Mouse (Mus musculus) cortical plate, adult 2 months (tissue): Measurements from ENCODE around the gene Pstpip1. TPM values are rescaled to one million over a fixed set of nuclear protein-coding genes. Genes with fewer than 3 reads are reported as not detected.

Source experiments
- H3K27ac ChIP-seq: fragments of 200-500 bp; 2 replicates; pipeline ENCODE4 v1.5.1; 2012; ENCODE audit warnings: low read length, control low read depth, inconsistent platforms; ENCODE audit not compliant: insufficient read depth
- H3K4me1 ChIP-seq: fragments of 200-500 bp; 2 replicates; pipeline ENCODE4 v1.6.1; 2011; ENCODE audit warnings: low read length; ENCODE audit not compliant: control insufficient read depth, insufficient read depth
- H3K4me3 ChIP-seq: fragments of 200-500 bp; 2 replicates; pipeline ENCODE4 v1.5.1; 2011; ENCODE audit warnings: mild to moderate bottlenecking, low read length, control low read depth; ENCODE audit not compliant: insufficient read depth
- CTCF ChIP-seq: fragments of 200-500 bp; IDR thresholded peaks from 2 replicates; pipeline ENCODE4 v1.5.1; 2011; ENCODE audit warnings: mild to moderate bottlenecking, control low read depth, low read length; ENCODE audit not compliant: insufficient read depth; ENCODE audit errors: extremely low read depth
- POLR2A ChIP-seq: fragments of 200-500 bp; IDR thresholded peaks from 2 replicates; pipeline ENCODE4 v1.6.1; 2011; ENCODE audit warnings: mild to moderate bottlenecking, low read length, control low read depth; ENCODE audit not compliant: insufficient read depth; ENCODE audit errors: extremely low read depth
- polyA plus RNA-seq: library from polyadenylated mRNA; depleted of rRNA; stranded (reverse); fragments of >200 nt; gene quantifications from 2 replicates; pipeline ENCODE4 v1.2.3, GENCODE M21; 2012

Pstpip1 gene
- polyA plus RNA-seq, 1 experiment, result 3.2 TPM

DNA sequence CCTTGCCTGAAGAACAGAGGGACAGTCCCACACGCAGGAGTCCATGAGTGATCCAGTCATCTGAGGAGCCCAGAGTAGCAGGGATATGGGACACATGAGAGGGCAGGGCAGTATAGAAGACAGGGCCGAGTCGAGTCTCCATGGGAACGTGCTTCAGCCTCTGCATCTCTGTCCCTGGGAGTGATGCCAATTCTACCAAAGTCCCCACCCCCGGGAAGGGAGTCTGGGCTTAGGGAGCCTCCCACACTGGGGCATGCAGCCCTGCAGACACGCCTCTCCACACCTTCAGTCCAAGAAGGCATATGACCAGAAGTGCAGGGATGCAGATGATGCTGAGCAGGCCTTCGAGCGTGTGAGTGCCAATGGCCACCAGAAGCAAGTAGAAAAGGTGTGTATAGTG is 33.2 kb downstream of the Pstpip1 start:
- Histone ChIP-seq H3K4me3 (no peak overlapping the region), H3K27ac (no peak overlapping the region), H3K4me1 (peaks cover 2% of the 10 kb centered on the region)
- TF ChIP-seq CTCF (no peak), POLR2A (no peak)

DNA sequence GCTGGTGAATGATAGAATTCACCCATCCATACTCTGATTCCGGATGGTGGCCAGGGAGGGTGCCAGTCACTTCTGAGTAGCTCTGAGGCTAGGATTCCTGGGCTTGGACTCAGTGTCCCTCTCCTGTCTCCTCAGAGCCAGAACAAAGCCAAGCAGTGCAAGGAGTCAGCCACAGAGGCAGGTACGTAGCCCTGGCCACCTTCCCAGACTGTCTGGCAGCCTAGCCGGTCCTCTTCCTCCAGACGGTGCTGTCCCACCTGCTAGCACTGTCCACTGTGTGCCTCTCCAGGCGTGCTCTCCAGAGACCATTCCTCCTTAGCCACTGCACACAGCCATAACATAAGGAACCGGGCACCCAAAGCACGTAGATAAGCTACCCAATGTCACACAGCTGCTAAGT is 33.9 kb downstream of the Pstpip1 start:
- peaks cover 4% of the 10 kb centered on the region for H3K4me1 ChIP-seq
- no peak for TF ChIP-seq POLR2A
- TF ChIP-seq CTCF, result no peak
- H3K4me3 ChIP-seq, result no peak overlapping the region
- no peak overlapping the region for H3K27ac ChIP-seq

DNA sequence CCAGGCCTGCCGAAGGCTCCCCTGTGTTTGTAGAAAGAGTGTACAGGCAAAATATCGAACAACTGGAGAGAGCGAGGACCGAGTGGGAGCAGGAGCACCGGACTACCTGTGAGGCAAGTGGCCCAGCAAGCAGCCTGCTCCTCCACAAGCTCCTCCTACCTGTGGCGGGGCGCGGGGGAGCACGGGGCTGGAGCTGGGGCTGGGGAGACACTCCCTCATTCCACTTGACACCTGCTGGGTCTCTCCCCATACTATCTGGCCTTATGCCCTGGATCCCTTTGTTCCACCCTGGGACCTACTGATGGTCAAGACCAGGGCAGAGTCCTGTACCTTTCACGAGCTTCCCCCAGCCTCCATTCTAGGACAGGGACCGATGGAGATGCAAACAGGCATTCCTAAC is 34.8 kb downstream of the Pstpip1 start:
- Histone ChIP-seq H3K4me1 (peaks cover 7% of the 10 kb centered on the region), H3K4me3 (no peak overlapping the region), H3K27ac (no peak overlapping the region)
- TF ChIP-seq CTCF (no peak), POLR2A (no peak)

DNA sequence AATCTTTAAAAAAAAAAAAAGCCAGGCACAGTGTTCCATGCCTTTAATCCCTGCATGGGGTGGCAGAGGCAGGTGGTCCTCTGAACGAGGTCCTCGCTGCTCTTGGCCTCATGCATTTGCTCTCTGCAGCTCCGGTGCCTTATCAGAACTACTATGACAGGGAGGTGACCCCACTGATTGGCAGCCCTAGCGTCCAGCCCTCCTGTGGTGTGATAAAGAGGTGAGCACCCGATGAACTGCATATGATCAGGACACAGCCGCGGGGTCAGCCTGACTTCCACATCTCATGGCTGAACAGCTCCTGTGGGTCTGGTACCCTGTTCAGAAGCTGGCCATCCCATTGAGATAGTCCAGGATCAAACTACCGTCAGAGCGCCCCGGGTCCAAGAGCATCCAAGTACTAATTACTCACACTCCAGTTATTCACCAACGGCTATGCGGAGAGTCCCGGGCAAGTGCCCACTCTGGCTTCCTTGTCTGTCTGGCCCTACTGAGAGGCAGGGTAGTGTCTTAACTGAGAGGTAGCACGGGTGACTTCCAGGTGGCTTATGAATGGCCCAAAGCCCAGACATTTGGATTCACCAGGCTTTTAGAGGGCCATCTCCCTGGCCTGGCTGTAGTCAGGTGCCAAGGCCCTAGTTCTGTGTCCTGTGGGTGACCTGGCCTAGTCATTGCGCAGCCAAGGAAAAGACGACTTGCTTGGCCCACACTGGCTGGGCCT is 36.9 kb downstream of the Pstpip1 start:
- TF ChIP-seq POLR2A, result no peak
- TF ChIP-seq CTCF, result no peak
- Histone ChIP-seq H3K27ac (no peak overlapping the region), H3K4me3 (no peak overlapping the region), H3K4me1 (peaks cover 7% of the 10 kb centered on the region)

DNA sequence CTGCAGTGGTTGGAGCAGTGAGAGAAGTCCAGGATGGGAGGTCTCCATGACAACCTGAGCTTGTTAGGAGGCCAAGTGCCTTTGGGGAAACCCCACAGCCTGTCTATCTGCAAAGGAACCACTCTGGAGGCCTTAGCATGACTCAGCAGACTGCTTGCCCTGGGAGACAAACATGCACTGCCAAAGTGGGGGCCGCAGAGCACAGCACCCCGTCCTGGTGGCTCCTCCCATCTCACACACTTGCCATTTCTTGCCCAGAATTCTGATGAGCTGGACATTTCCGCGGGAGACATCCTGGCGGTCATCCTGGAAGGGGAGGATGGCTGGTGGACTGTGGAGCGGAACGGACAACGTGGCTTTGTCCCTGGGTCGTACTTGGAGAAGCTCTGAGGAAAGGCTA is 38.6 kb downstream of the Pstpip1 start:
- TF ChIP-seq POLR2A (no peak), CTCF (no peak)
- Histone ChIP-seq H3K4me1 (peaks cover 7% of the 10 kb centered on the region), H3K4me3 (no peak overlapping the region), H3K27ac (peak overlapping the region; percentile 38; the same call in 1 of the 2 replicates)

DNA sequence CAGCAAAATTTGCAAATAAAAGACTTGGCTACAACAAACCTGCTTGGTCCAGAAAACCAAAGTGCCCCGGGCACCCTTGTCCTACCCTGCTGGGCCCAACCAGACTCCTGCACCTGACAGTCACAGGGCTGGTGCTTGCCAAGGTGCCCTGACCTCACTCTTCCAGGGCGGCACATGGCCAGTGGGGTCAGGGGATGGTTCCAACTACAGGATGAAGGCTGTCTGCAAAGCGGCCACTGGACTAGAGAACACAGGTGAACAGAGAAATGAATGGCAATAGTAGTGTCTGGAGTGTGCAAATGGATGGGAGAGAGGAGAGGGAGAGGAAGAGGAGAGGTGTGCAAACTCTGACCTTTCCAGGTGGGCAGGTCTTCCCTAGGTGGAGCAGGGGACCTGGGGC is 40.2 kb downstream of the Pstpip1 start:
- Histone ChIP-seq H3K4me3 (no peak overlapping the region), H3K4me1 (peaks cover 6% of the 10 kb centered on the region), H3K27ac (no peak overlapping the region)
- TF ChIP-seq CTCF, result no peak

DNA sequence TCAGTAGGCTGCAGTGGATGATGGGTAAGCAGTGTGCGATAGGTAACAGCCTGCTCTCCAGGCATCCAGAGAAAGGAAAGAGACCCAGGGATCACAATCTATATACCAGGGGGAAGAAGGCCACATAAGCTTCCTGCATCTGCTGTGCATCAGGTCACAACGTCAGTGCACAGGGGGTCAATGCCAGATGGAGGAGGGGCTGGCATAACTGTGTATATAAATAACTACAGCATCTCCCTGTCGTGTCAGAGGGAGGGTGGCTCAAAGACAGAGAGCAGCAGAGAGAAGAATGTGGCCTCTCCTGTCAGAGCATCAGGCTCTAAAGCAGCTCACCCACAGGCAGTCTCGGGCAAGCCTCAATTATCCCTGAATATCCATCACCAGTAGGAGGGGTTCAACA is 40.8 kb downstream of the Pstpip1 start:
- H3K4me1 ChIP-seq, result peaks cover 6% of the 10 kb centered on the region
- TF ChIP-seq POLR2A (no peak), CTCF (no peak)
- no peak overlapping the region for H3K4me3 ChIP-seq
- H3K27ac ChIP-seq, result no peak overlapping the region

DNA sequence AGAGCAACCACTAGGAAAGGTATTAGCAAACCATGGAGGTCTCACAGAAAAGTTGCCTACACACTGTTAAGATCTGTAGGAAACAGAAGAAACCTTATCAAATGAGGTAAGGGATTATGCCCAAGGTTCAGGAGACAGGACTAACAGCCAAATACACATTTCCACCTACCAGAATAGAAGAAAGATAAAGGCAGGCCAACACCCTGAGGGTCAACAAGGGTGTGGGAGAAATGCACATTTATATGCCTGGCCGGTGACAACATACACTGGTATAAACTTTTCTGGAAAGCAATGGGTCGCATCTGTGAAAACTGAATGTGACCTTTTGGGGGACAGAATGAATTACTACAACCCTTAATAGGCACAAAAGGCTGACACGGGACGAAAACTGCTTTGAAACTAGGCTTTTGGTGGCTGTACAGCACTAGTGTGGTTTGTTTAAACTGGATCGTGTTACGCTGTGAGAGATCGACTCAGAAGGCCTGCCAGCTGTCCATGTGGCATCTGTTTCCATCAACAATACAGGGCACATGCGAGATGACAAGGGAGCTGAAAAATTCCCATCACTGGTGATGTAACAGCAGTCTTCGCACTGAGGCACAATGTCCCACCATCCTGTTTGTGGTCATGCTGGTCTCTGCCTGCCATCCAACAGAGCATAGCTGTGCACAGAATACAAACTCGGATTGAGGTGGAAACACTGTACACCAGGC is 42.2 kb downstream of the Pstpip1 start:
- Histone ChIP-seq H3K4me1 (peaks cover 6% of the 10 kb centered on the region), H3K4me3 (no peak overlapping the region), H3K27ac (no peak overlapping the region)
- TF ChIP-seq CTCF, result no peak
- no peak for TF ChIP-seq POLR2A

DNA sequence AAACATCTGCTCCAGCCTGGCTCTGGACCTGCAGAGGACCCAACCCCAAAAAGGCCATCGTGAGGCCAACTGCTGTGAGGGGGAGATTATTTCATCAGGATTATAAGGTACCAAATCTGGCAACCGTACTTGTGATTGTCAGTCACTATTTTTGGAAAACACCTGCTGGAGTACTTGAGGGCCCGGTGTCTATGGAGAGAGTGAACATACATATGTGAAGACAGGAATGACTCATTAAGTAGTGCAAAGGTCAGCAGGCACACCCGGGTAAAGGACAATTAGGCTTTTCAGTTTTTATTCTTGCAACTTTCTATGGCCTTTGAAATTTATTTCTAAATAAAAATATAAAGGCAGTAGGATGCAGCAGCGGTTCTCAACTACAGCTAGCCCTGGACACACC is 44.2 kb downstream of the Pstpip1 start:
- Histone ChIP-seq H3K4me3 (no peak overlapping the region), H3K4me1 (peaks cover 2% of the 10 kb centered on the region; the same call in 1 of the 2 replicates), H3K27ac (no peak overlapping the region)
- no peak for TF ChIP-seq POLR2A
- no peak for TF ChIP-seq CTCF

DNA sequence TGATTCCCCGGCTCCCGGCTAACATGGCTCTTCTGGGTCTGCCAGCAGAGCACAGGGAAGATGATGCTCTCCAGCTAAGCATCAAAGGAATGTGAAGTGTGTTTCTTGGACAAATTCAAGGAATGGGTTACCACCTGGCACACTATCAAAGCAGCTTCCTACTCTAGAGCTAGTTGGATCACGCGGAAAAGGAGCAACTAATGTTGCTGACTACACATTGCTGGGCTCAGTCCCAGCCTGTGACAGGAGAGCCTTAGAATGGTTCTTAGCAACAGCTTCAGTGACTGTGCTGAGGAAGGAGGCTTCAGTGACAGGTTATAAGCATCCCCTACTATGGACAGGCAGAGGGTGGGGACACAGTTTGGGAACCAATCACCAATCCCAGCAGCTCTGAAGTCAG is 44.9 kb downstream of the Pstpip1 start:
- H3K4me1 ChIP-seq, result no peaks in the 10 kb centered on the region; the same call in 1 of the 2 replicates
- no peak overlapping the region for H3K27ac ChIP-seq
- no peak overlapping the region for H3K4me3 ChIP-seq
- TF ChIP-seq POLR2A (no peak), CTCF (no peak)
